Mouse (Mus musculus): ENCODE results near the gene Olfr522. TPM values are rescaled to one million over a fixed set of nuclear protein-coding genes. Genes with fewer than 3 reads are reported as not detected.
A peak's percentile ranks its signal among the peaks of the same experiment; 100 is the strongest.
"Not testable (repeated sequence)": the region's sequence is repeated elsewhere in the genome, so short reads cannot be mapped to it uniquely, and the experiment has no call there.

Olfr522 gene
- total RNA-seq, 2 experiments from 2014 or later: not detected

- DNase-seq: no peak
Observed at GRCm38 (mm10) chr7:140160363-140160762, 4.2 kb downstream of the Olfr522 start.

- no peak for DNase-seq
Observed at GRCm38 (mm10) chr7:140154218-140154927, 10.2 kb downstream of the Olfr522 start, which contains the start of gene Sprn. Sprn (minus strand) TSS chr7:140154877.

- DNase-seq: no peak
Observed at GRCm38 (mm10) chr7:140153829-140154217, 10.7 kb downstream of the Olfr522 start.

DNA sequence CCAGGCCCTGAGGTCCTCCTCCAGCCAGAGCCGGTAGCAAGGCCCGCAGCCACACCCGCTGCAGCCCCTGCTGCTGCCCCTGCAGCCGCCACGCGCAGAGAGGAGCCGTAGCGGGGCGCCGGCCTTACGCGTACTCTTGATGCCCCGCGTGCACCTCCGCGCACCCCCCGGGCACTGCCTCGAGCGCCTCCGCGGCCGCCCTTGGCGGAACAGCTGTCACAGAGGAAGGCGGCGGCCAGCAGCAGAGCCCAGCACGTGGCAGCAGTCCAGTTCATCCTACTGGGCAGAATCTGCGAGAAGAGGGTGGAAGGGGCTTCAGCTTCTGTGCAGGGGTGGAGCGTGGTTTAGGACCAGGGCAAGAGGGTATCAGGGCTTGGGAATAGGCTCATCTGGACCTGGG is 11.2 kb downstream of the Olfr522 start:
- DNase-seq: peak; percentile 51 to 55

DNA sequence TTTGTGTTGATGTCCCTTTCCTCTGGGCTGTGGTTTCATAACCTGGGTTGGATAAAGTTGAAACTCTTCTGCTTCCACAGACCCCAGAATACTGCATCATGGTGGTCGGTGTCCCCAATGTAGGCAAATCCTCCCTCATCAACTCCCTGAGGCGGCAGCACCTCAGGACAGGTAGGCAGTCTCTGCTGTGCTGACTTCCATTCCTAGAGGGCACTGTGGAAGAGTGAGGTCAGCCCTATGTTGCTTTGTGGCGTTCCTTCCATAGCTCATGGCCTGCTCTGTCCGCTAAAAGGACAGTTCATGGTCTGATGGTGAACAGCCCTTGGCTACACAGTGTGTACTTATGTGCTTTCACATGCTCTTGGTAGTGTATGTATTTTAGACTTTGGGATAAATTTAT is 20.0 kb downstream of the Olfr522 start:
- DNase-seq: no peak

- peak; percentile 75 to 84 for DNase-seq
Observed at GRCm38 (mm10) chr7:140141350-140141749, 23.2 kb downstream of the Olfr522 start.

GRCm38 (mm10) chr7:140138021-140138310 is 26.6 kb downstream of the Olfr522 start:
- DNase-seq: no peak

GRCm38 (mm10) chr7:140137135-140138020 is 27.2 kb downstream of the Olfr522 start, which contains the start of gene Mtg1:
Mtg1 (plus strand) TSS chr7:140137564.
- peak; percentile 96 to 97 for DNase-seq

DNA sequence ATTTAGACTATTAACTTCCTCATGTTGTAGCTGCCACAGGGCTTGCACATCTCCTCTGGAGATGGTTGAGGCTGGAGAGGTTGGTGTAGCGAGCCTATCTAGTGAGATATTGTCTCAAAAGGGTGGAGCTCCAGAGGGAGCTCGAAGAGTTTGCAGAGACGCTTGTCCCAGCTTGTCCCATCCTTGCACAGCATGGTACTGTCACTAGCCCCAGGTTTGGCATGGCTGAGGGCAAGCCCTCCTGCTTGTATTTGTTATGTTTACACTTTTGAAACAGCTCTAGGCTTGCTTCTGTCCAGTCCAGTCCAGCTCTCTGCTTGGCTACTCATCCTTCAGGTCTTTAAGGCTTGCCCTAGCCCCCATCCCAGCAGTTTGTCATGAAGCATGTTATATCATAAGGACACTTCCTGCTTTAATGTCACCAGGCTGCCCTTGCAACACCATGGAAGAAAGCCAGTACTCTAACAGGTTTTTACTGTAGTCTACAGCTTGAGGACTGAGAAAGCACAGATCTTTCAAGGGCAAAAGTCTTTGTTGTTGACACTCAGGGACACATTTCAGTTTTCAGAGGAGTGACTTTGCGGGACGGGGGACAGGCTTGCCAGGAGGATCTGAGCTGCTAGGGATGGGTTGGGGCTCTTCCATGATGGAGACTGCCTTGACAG is 29.3 kb downstream of the Olfr522 start:
- DNase-seq: peak; percentile 37 to 44

DNA sequence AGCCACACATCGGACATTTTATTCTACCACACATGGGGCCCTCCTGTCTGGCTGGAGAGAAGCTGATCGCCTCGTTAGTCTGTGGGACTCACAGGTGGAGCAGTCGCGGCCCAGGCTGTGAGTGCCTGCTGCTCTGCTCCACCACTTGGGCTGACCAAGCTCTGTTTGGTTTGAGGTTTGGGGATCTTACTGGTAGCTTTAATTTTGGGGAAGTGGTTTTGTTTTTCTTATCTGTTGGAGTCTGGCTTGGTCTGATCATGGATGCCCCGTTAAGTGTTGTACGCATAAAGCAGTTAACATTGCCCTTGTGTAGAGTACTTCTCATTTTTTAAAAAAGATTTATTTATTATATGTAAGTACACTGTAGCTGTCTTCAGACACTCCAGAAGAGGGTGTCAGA is 30.5 kb downstream of the Olfr522 start:
- DNase-seq: not testable (repeated sequence)

DNA sequence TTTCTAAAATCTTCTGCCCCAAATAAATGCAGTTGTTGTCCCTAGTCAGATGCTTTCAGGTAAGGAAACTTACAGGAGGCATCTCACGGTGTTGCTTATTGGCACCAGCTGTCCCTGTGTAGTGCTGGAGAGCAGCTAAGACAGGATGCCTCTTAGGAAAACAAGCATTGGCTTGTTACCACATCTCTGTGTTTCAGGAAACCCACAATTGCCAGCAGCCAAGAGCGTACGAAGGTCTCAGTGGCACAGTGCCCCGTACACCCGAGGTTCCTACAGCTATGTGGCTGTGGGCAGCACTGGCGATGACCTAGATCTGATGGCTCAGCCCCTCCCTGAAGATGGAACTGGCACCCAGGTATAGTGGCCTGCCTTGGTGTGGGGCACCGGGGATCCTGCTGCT is 32.4 kb downstream of the Olfr522 start:
- DNase-seq: not testable (repeated sequence)

GRCm38 (mm10) chr7:140127911-140128310 is 36.7 kb downstream of the Olfr522 start:
- DNase-seq: no peak

DNA sequence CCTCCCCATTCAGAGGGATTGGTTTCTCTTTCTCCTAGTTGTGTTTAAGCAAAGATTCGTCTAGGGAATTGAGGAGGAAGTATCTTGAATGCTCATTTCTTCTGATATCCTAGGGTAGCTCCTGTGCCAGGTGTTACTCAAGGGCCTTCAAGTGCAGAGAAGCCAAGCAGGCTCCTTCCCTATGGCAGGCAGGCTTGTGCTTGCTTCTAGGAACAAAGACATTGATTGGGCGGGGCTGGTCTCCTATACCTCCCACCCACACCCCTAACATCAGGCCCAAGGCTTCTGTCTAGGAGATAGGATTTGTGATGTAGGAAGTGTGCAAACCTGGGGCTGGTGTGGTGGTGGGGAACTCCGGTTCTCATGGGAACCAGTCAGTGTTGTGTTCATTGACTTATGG is 37.6 kb downstream of the Olfr522 start:
- DNase-seq: no peak

- DNase-seq: no peak
Observed at GRCm38 (mm10) chr7:140126022-140126350, 38.6 kb downstream of the Olfr522 start.

- peak; percentile 95 to 98 for DNase-seq
Observed at GRCm38 (mm10) chr7:140125278-140126021, 39.1 kb downstream of the Olfr522 start.

DNA sequence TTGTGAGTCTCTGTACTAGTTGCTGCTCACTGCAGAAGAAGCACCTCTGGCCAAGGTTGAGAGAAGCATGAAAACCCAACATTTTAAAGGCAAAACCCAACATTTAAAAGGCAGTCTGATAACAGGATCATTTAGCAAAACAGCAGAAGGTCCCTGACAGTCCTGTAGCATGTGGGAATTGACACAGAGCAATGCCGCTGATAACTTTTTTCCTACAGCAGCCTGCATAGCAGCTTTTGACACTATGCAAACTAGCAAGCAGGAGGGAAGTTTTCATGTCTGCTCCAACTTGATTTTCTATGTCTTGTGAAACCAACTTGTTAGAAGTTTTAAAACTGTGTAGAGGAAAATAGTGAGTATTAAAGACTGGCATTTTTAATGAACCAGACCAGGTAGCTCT is 40.2 kb downstream of the Olfr522 start:
- no peak for DNase-seq

GRCm38 (mm10) chr7:140122765-140123164 is 41.8 kb downstream of the Olfr522 start:
- no peak for DNase-seq

GRCm38 (mm10) chr7:140121338-140121910 is 43.1 kb downstream of the Olfr522 start:
- DNase-seq: no peak

DNA sequence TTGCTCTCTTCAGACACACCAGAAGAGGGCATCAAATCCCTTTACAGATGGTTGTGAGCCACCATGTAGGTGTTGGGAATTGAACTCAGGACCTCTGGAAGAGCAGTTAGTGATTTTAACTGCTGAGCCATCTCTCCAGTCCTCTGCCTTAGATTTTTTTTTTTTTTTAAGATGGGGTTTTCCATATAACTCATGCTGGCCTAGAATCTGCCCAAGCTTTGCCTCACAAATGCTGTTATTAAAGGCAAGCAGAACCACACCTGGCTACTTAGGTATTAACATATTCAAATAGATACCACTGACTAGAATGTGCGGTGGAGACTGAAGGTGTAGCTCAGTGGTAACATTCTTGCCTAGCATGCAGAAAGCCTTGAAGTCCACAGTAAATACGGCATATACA is 44.1 kb downstream of the Olfr522 start:
- DNase-seq: no peak

GRCm38 (mm10) chr7:140116329-140117054 is 48.1 kb downstream of the Olfr522 start, which contains the start of gene Echs1:
Echs1 (minus strand) TSS chr7:140116476.
- peak; percentile 95 to 96 for DNase-seq
